ENCODE assay signal across 9 mouse cellular contexts in genomic region chr9:53986972-53987371, GRCm38 (mm10). TPM values are rescaled to one million over a fixed set of nuclear protein-coding genes. Genes with fewer than 3 reads are reported as not detected.
DNase-seq lines count a peak whose midpoint lies in the region.
"Had no signal": no experiment of that assay in that cellular context is flagged by ENCODE, and none has a peak within 500 bp of the region (broad histone marks: within the 10 kb centered on the region; RNA-seq: fewer than 3 reads in every experiment).

No protein-coding gene starts in this region.

- intact Hi-C loops in heart, postnatal 25 days (cut with DNase I): no loop called here

- DNase-seq in adrenal gland, postnatal 10 days: peak; percentile 31
- no peak for DNase-seq in adrenal gland, adult 18-20 months (ENCODE audit: low spot score in 2 of 2)
- peak; percentile 50 to 73 for DNase-seq in layer of hippocampus, adult 18-20 months (ENCODE audit: low spot score in 2 of 2)
- no peak for DNase-seq in layer of hippocampus, adult 8-10 months (ENCODE audit: low spot score in 2 of 2)
- peak; percentile 23 for DNase-seq in adipocyte (ENCODE audit: low spot score)
- peak; percentile 45 to 73 for DNase-seq in layer of hippocampus, postnatal 14 days (ENCODE audit: low spot score in 2 of 2)
- DNase-seq in thymus, postnatal 10 days (ENCODE audit: low spot score in 2 of 2): no peak
- DNase-seq in heart, postnatal 25 days (ENCODE audit: low spot score): no peak

RNA-seq across cellular contexts. Expression of gene Elmod1, which starts 11.9 kb away (rescaled TPM):
- 1 to 10 TPM; 3.2 to 3.4 TPM for total RNA-seq in adrenal gland, postnatal 10 days (2021)
- 1 to 10 TPM; 3.6 to 4.0 TPM for total RNA-seq in adrenal gland, adult 18-20 months (2021)
- total RNA-seq in layer of hippocampus, adult 18-20 months (2021): 100 to 1,000 TPM; 232 to 245 TPM
- total RNA-seq in layer of hippocampus, adult 8-10 months (2022): 100 to 1,000 TPM; 205 to 236 (median 228) TPM
- 100 to 1,000 TPM; 203 to 208 TPM for total RNA-seq in layer of hippocampus, postnatal 14 days (2021)
- total RNA-seq in heart, postnatal 25 days (2021): under 1 TPM; 0.10 to 0.22 TPM
- total RNA-seq: common myeloid progenitor, adult 5-6 weeks had no signal

Comparison
In these comparisons a context has a peak if more than half of its experiments do, and no peak if none do; other contexts are left out.
1. DNase-seq: peak in adrenal gland, postnatal 10 days (single experiment), layer of hippocampus, adult 18-20 months (2 of 2), adipocyte (single experiment) and layer of hippocampus, postnatal 14 days (2 of 2); none in adrenal gland, adult 18-20 months (0 of 2), layer of hippocampus, adult 8-10 months (0 of 2), thymus, postnatal 10 days (0 of 2) and heart, postnatal 25 days (single experiment).
2. RNA of gene Elmod1, which starts 11.9 kb away (total RNA-seq): 232 to 245 TPM in layer of hippocampus, adult 18-20 months, 205 to 236 TPM in layer of hippocampus, adult 8-10 months and 203 to 208 TPM in layer of hippocampus, postnatal 14 days; 3.6 to 4.0 TPM in adrenal gland, adult 18-20 months, 3.2 to 3.4 TPM in adrenal gland, postnatal 10 days and 0.10 to 0.22 TPM in heart, postnatal 25 days; every median in the first group is over 10 times any median in the second.